8 mouse cellular contexts compared by ENCODE assay signal in genomic region chr8:82773332-82774092, GRCm38 (mm10). TPM values are rescaled to one million over a fixed set of nuclear protein-coding genes. Genes with fewer than 3 reads are reported as not detected.
DNase-seq lines count a peak whose midpoint lies in the region; ATAC-seq and TF ChIP-seq lines count a peak whose summit lies in the region.

No protein-coding gene starts in this region.

- no peak for DNase-seq in cerebellum, adult 9-11 months
- peak; percentile 5 for DNase-seq in thymus, postnatal 0 days (ENCODE audit: low spot score)
- no peak for DNase-seq in thymus, postnatal 10 days (ENCODE audit: low spot score in 2 of 2)
- no peak for DNase-seq in stomach, postnatal 0 days (ENCODE audit: low spot score)
- no peak for DNase-seq in embryo, embryonic 10 days (ENCODE audit: low spot score)

- peak overlapping the region; percentile 80 for H3K27ac ChIP-seq in hindbrain, embryonic 16.5 days (ENCODE audit: low read depth, low read length)
- H3K27ac ChIP-seq in macrophage, result peak overlapping the region; percentile 52
- peak overlapping the region; percentile 93 for H3K27ac ChIP-seq in stomach, postnatal 0 days (replicated peaks)

- peak overlapping the region; percentile 93 for H3K4me3 ChIP-seq in hindbrain, embryonic 16.5 days (ENCODE audit: low read length)
- peak overlapping the region; percentile 82 for H3K4me3 ChIP-seq in macrophage (ENCODE audit: inconsistent target)
- H3K4me3 ChIP-seq in stomach, postnatal 0 days (ENCODE audit: low read depth, low read length), result peak overlapping the region; percentile 96

- H3K9me3 ChIP-seq in hindbrain, embryonic 16.5 days (ENCODE audit: control insufficient read depth, low read length), result no peaks in the 10 kb centered on the region
- H3K9me3 ChIP-seq in stomach, postnatal 0 days (ENCODE audit: control insufficient read depth, low read length), result no peaks in the 10 kb centered on the region

- 4% methylated on average over 35 of the region's 35 CpGs for WGBS in hindbrain, embryonic 16.5 days
- WGBS in macrophage (ENCODE audit: missing documents), result 4% methylated on average over 32 of the region's 35 CpGs
- 4% methylated on average over 35 of the region's 35 CpGs for WGBS in stomach, postnatal 0 days

- TF ChIP-seq EP300 in stomach, postnatal 0 days (optimal IDR thresholded peaks at IDR 0.05), result no peak

- H3K79me2 ChIP-seq in macrophage (ENCODE audit: inconsistent target), result peaks cover 53% of the 10 kb centered on the region

- TF ChIP-seq CTCF in stomach, postnatal 0 days (IDR thresholded peaks at IDR 0.05; ENCODE audit: low read depth), result 0 out of 2 replicates have a peak, but pooled peaks have one; percentile 7

- H3K36me3 ChIP-seq in hindbrain, embryonic 16.5 days (ENCODE audit: control insufficient read depth, insufficient read depth, low read length), result peaks cover 10% of the 10 kb centered on the region
- H3K36me3 ChIP-seq in macrophage (ENCODE audit: inconsistent target), result peaks cover 34% of the 10 kb centered on the region
- peaks cover 16% of the 10 kb centered on the region for H3K36me3 ChIP-seq in stomach, postnatal 0 days (ENCODE audit: control insufficient read depth, insufficient read depth, low read length)

- no peaks in the 10 kb centered on the region for H3K27me3 ChIP-seq in hindbrain, embryonic 16.5 days (replicated peaks; ENCODE audit: control insufficient read depth, insufficient read depth, low read length)
- H3K27me3 ChIP-seq in stomach, postnatal 0 days (ENCODE audit: control insufficient read depth, insufficient read depth, low read length), result no peaks in the 10 kb centered on the region

- ATAC-seq in cerebellum, adult (ENCODE audit: insufficient number of reproducible peaks, low FRiP score, low TSS enrichment), result peak; percentile 74
- ATAC-seq in hindbrain, embryonic 16.5 days, result peak; percentile 91
- ATAC-seq in stomach, postnatal 0 days (ENCODE audit: low FRiP score, low TSS enrichment), result peak; percentile 64

- peaks cover 12% of the 10 kb centered on the region for H3K4me1 ChIP-seq in hindbrain, embryonic 16.5 days (ENCODE audit: control insufficient read depth, insufficient read depth, low read depth, low read length)
- no peaks in the 10 kb centered on the region for H3K4me1 ChIP-seq in stomach, postnatal 0 days (replicated peaks; ENCODE audit: control insufficient read depth, insufficient read depth)

- peak overlapping the region; percentile 97 for H3K9ac ChIP-seq in hindbrain, embryonic 16.5 days (ENCODE audit: low read depth, low read length)
- peak overlapping the region; percentile 94 for H3K9ac ChIP-seq in stomach, postnatal 0 days (ENCODE audit: low read length)

- H3K4me2 ChIP-seq in hindbrain, embryonic 16.5 days (ENCODE audit: low read length), result peak overlapping the region; percentile 86
- H3K4me2 ChIP-seq in stomach, postnatal 0 days (replicated peaks; ENCODE audit: low read depth), result peak overlapping the region; percentile 54

RNA-seq across cellular contexts. Expression of gene Zfp330, which starts 0.4 kb away (rescaled TPM):
- 88.2 and 89.1 TPM in 2 replicates for polyA plus RNA-seq in thymus, postnatal 0 days (2015; fragmentation: Nextera tagmentation; extraction: Ambion mirVana)
- 77.4 and 81.2 TPM in 2 replicates for polyA plus RNA-seq in hindbrain, embryonic 16.5 days (2015; fragmentation: Nextera tagmentation; extraction: Ambion mirVana)
- 100 to 1,000 TPM in 16 of 26 experiments, 10 to 100 TPM in 10; 56.3 to 150 (median 115) TPM for total RNA-seq in macrophage (2018; cell fraction: chromatin; rRNA removed)
- total RNA-seq in macrophage (2018; cell fraction: cytosol; rRNA removed), result 10 to 100 TPM; 16.5 to 30.4 (median 25.6) TPM
- 100 to 1,000 TPM in 1 of 26 experiments, 10 to 100 TPM in 25; 38.6 to 109 (median 55.8) TPM for total RNA-seq in macrophage (2018; cell fraction: nucleus; rRNA removed)
- 26.0 to 40.5 TPM (median 30.3 TPM) in 3 replicates for polyA plus RNA-seq in macrophage (2018)
- 39.7 and 42.4 TPM in 2 replicates for polyA plus RNA-seq in stomach, postnatal 0 days (2015; fragmentation: Nextera tagmentation; extraction: Ambion mirVana)
